Mouse (Mus musculus): ENCODE measurements around the gene Fads3. TPM values are rescaled to one million over a fixed set of nuclear protein-coding genes. Genes with fewer than 3 reads are reported as not detected.

Fads3 gene
- total and polyA plus RNA-seq, 3 experiments = 2.3 to 11.2 TPM; not detected in 1

GRCm38 (mm10) chr19:10066502-10066901, 25.1 kb downstream of the Fads3 start:
- Histone ChIP-seq H3K4me1 (ENCODE audit: control insufficient read depth in 1 of 2, insufficient read depth in 2 of 2, low read length in 2 of 2) (peaks cover 0 to 10% of the 10 kb centered on the region in 2 experiments; a peak in 2 of 4 replicates), H3K4me3 (ENCODE audit: control insufficient read depth in 1 of 2, insufficient read depth in 1 of 2, low read depth in 2 of 2, low read length in 2 of 2) (no peak overlapping the region), H3K79me2 (ENCODE audit: control insufficient read depth, insufficient read depth, low read length, poor library complexity) (no peaks in the 10 kb centered on the region), H3K36me3 (ENCODE audit: control insufficient read depth in 1 of 2, insufficient read depth in 2 of 2, low read length in 2 of 2) (peaks cover 6 to 7% of the 10 kb centered on the region in 2 experiments; a peak in 3 of 4 replicates), H3K9me3 (replicated peaks; ENCODE audit: insufficient read depth, low read length) (no peaks in the 10 kb centered on the region), H3K27ac (ENCODE audit: control insufficient read depth, low read depth, low read length) (no peak overlapping the region), H3K9ac (ENCODE audit: control insufficient read depth, low read depth, low read length, poor library complexity, severe bottlenecking) (no peak overlapping the region), H3K27me3 (ENCODE audit: control insufficient read depth in 1 of 2, insufficient read depth in 2 of 2, low read length in 2 of 2) (no peaks in the 10 kb centered on the region)
- DNase-seq (ENCODE audit: low read depth, low spot score) = no peak
- TF ChIP-seq TAL1 (IDR thresholded peaks at IDR 0.05; ENCODE audit: low read length) = no peak
- no peak for TF ChIP-seq CHD1 (IDR thresholded peaks at IDR 0.05; ENCODE audit: low read depth, low read length)
- TF ChIP-seq RAD21 (IDR thresholded peaks at IDR 0.05; ENCODE audit: low read depth, low read length) = no peak

- Histone ChIP-seq H3K27me3 (ENCODE audit: control insufficient read depth in 1 of 2, insufficient read depth in 2 of 2, low read length in 2 of 2) (no peaks in the 10 kb centered on the region), H3K36me3 (ENCODE audit: control insufficient read depth in 1 of 2, insufficient read depth in 2 of 2, low read length in 2 of 2) (peaks cover 6 to 9% of the 10 kb centered on the region in 2 experiments; a peak in 3 of 4 replicates), H3K9me3 (replicated peaks; ENCODE audit: insufficient read depth, low read length) (no peaks in the 10 kb centered on the region), H3K27ac (ENCODE audit: control insufficient read depth, low read depth, low read length) (no peak overlapping the region), H3K4me3 (ENCODE audit: control insufficient read depth in 1 of 2, insufficient read depth in 1 of 2, low read depth in 2 of 2, low read length in 2 of 2) (no peak overlapping the region), H3K79me2 (ENCODE audit: control insufficient read depth, insufficient read depth, low read length, poor library complexity) (no peaks in the 10 kb centered on the region), H3K4me1 (ENCODE audit: control insufficient read depth in 1 of 2, insufficient read depth in 2 of 2, low read length in 2 of 2) (peaks cover 0 to 10% of the 10 kb centered on the region in 2 experiments; a peak in 2 of 4 replicates), H3K9ac (ENCODE audit: control insufficient read depth, low read depth, low read length, poor library complexity, severe bottlenecking) (no peak overlapping the region)
- no peak for DNase-seq (ENCODE audit: low read depth, low spot score)
- TF ChIP-seq BHLHE40 (IDR thresholded peaks at IDR 0.05; ENCODE audit: borderline replicate concordance, low read depth, low read length) (no peak), ZMIZ1 (IDR thresholded peaks at IDR 0.05; ENCODE audit: low read depth, low read length) (no peak), POLR2AphosphoS5 (IDR thresholded peaks at IDR 0.05; ENCODE audit: borderline replicate concordance, low read depth, low read length) (no peak), MYB (IDR thresholded peaks at IDR 0.05; ENCODE audit: low read depth, low read length) (no peak), SIN3A (IDR thresholded peaks at IDR 0.05; ENCODE audit: low read length) (no peak), MEF2A (IDR thresholded peaks at IDR 0.05; ENCODE audit: extremely low read depth, insufficient replicate concordance, low read depth, low read length, poor library complexity, severe bottlenecking) (no peak), CHD1 (IDR thresholded peaks at IDR 0.05; ENCODE audit: low read depth, low read length) (no peak), HCFC1 (IDR thresholded peaks at IDR 0.05; ENCODE audit: low read depth, low read length) (no peak), USF2 (IDR thresholded peaks at IDR 0.05; ENCODE audit: borderline replicate concordance in 1 of 2, insufficient read depth in 1 of 2, low read depth in 1 of 2, low read length in 2 of 2) (no peak), KAT2A (conservative IDR thresholded peaks at IDR 0.05; ENCODE audit: low read depth, low read length) (no peak), ZC3H11A (IDR thresholded peaks at IDR 0.05; ENCODE audit: low read depth, low read length) (no peak), CTCF (IDR thresholded peaks at IDR 0.05 in 2 of 3, conservative IDR thresholded peaks at IDR 0.05 in 1 of 3; ENCODE audit: control insufficient read depth in 1 of 3, insufficient read depth in 1 of 3, low read depth in 2 of 3, low read length in 3 of 3, poor library complexity in 1 of 3, severe bottlenecking in 1 of 3) (no peak), RAD21 (IDR thresholded peaks at IDR 0.05; ENCODE audit: low read depth, low read length) (no peak), GATA1 (IDR thresholded peaks at IDR 0.05; ENCODE audit: low read depth, low read length) (no peak), EP300 (IDR thresholded peaks at IDR 0.05; ENCODE audit: low read depth in 1 of 2, low read length in 2 of 2) (no peak), MXI1 (IDR thresholded peaks at IDR 0.05; ENCODE audit: low read depth, low read length) (no peak), ZKSCAN1 (IDR thresholded peaks at IDR 0.05; ENCODE audit: low read depth, low read length) (no peak)
Measured at GRCm38 (mm10) chr19:10067701-10068100, 26.3 kb downstream of the Fads3 start.

All from MEL (cell line).